Mouse (Mus musculus): Measurements from ENCODE around the gene Slc12a5. TPM values are rescaled to one million over a fixed set of nuclear protein-coding genes. Genes with fewer than 3 reads are reported as not detected.

The Slc12a5 gene
- polyA plus RNA-seq, 1 experiment from 2014 or later: 1.3 TPM

DNA sequence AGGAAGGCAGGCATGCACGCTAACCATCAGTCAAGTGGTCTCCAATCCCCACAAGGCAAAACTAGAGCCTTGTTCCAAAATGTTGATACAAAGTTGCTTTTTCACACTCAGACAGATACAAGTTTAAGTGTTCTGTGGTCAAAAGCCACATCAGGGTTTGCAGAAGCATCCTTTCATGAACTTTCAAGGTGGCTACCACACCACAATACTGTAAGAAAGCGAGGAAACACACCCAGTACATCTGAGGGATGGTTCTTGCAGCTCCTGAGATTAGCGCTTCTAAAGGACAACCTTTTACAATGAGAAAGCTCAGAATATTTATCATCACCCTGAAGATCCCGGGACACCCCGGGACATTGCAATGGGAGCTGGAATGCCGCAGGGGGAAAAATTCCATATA is 72.7 kb downstream of the Slc12a5 start:
- Histone ChIP-seq H3K4me1 (replicated peaks) (peaks cover 24% of the 10 kb centered on the region), H3K9ac (peak overlapping the region; percentile 92), H3K27ac (ENCODE audit: poor library complexity, severe bottlenecking) (no peak overlapping the region), H3K9me3 (replicated peaks) (no peaks in the 10 kb centered on the region), H3K27me3 (replicated peaks) (no peaks in the 10 kb centered on the region), H3K4me2 (peak overlapping the region; percentile 81), H3K4me3 (peak overlapping the region; percentile 85), H3K36me3 (no peaks in the 10 kb centered on the region)
- 43% methylated on average over 6 of the region's 6 CpGs for WGBS
- no peak for ATAC-seq (ENCODE audit: insufficient number of reproducible peaks, low FRiP score)

DNA sequence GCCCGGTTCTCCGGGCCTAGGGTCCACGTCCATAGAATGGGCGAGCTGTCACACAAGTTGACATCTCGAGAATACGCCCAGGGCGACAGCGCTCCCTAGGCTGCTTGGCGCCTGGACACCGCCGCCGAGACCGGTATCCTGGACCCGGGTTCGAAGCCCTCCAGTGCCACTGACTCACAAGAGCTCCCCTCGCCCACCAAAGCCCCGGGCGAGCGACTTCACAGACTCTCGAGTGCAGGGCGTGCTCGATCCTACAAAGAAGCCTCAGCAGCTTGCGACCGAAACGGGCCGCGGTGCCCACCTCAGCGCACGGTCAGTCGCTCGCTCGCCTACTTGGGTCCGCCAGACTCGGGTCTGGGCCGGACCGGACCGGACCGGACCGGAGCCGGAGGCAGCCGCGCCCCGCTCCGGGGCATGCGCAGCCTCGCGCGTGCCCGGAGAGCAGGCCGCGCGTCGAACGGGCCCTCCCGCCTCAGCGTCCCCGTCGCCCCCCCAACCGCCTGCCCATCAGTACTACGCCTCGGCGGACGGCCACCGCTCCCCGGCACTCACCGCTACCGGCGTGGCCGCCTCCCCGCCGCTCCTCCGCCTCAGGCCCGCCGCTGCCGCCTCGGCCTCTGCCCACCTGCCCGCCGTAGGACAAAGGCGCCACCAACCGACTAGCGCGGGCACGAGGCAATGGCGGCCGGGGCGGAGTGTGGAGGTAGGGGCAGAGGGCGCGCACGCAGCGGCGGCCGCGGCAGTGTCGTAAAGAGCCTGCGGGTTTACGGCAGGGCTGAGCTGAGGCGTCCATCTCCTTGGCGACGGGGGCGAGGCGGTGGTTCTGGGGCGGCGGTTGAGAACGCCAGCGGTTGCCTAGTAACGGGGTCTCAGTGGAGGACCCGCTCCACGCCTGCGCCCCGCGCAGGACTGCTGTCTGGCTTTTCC is 73.8 kb downstream of the Slc12a5 start, which contains the start of gene Ncoa5:
Ncoa5 (minus strand) TSS at position 737 of the 927 bp plus-strand sequence.
- peaks cover 19% of the 10 kb centered on the region for H3K4me1 ChIP-seq (replicated peaks)
- peak within 1 kb of the TSS; percentile 92 for H3K9ac ChIP-seq
- H3K4me2 ChIP-seq: peak within 1 kb of the TSS; percentile 81
- ATAC-seq (ENCODE audit: insufficient number of reproducible peaks, low FRiP score): peak; percentile 96
- H3K4me3 ChIP-seq: peak within 1 kb of the TSS; percentile 85
- H3K36me3 ChIP-seq: no peaks in the 10 kb centered on the region
- under 1% methylated on average over 111 of the region's 111 CpGs for WGBS
- H3K27ac ChIP-seq (ENCODE audit: poor library complexity, severe bottlenecking): peak within 1 kb of the TSS; percentile 60
- no peaks in the 10 kb centered on the region for H3K27me3 ChIP-seq (replicated peaks)
- no peaks in the 10 kb centered on the region for H3K9me3 ChIP-seq (replicated peaks)

DNA sequence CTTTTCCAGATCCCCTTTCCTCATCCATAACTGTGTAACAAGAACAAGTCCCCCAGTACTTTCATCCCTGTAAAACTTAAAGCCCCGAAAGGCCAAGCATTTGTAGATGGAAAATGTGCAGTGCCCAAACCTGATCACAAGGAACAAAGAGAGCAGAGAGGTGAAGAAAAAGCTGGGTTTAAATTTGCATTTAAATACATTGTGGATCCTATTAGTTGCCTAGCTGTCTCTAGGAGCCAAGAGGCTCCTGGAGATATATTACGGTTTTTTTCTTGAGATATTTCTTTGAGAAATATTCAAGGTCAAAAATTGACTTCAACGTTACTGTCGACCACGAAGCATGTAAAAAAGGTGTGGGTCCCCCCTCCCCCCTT is 74.4 kb downstream of the Slc12a5 start:
- no peaks in the 10 kb centered on the region for H3K9me3 ChIP-seq (replicated peaks)
- peak overlapping the region; percentile 85 for H3K4me3 ChIP-seq
- no peak overlapping the region for H3K9ac ChIP-seq
- no peak overlapping the region for H3K27ac ChIP-seq (ENCODE audit: poor library complexity, severe bottlenecking)
- no peaks in the 10 kb centered on the region for H3K27me3 ChIP-seq (replicated peaks)
- peaks cover 19% of the 10 kb centered on the region for H3K4me1 ChIP-seq (replicated peaks)
- H3K36me3 ChIP-seq: no peaks in the 10 kb centered on the region
- H3K4me2 ChIP-seq: peak overlapping the region; percentile 81
- 46% methylated on average over 5 of the region's 5 CpGs for WGBS
- no peak for ATAC-seq (ENCODE audit: insufficient number of reproducible peaks, low FRiP score)

DNA sequence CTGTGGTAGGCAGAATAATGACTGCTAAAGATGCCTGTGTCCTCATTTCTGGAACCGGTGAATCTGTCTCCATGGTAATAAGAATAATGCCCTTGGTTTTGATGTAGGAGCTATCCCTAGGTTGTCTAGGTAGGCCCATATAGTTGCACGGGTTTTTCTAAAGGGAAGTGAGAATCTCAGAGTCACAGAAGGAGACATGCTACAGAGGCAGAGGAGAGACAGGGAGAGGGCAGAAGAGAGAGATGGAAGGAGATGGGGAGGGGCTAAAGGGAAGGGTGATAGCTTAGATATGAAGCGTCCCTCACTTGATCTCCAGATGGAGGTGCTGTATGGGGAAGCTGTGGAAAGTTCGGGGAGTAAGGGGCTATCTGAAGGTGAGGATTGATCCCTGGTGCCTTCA is 76.8 kb downstream of the Slc12a5 start:
- 57% methylated on average over 4 of the region's 4 CpGs for WGBS
- no peaks in the 10 kb centered on the region for H3K9me3 ChIP-seq (replicated peaks)
- no peaks in the 10 kb centered on the region for H3K27me3 ChIP-seq (replicated peaks)
- ATAC-seq (ENCODE audit: insufficient number of reproducible peaks, low FRiP score): no peak
- H3K4me3 ChIP-seq: no peak overlapping the region
- no peak overlapping the region for H3K27ac ChIP-seq (ENCODE audit: poor library complexity, severe bottlenecking)
- H3K36me3 ChIP-seq: no peaks in the 10 kb centered on the region
- no peak overlapping the region for H3K4me2 ChIP-seq
- peaks cover 17% of the 10 kb centered on the region for H3K4me1 ChIP-seq (replicated peaks)
- H3K9ac ChIP-seq: no peak overlapping the region

DNA sequence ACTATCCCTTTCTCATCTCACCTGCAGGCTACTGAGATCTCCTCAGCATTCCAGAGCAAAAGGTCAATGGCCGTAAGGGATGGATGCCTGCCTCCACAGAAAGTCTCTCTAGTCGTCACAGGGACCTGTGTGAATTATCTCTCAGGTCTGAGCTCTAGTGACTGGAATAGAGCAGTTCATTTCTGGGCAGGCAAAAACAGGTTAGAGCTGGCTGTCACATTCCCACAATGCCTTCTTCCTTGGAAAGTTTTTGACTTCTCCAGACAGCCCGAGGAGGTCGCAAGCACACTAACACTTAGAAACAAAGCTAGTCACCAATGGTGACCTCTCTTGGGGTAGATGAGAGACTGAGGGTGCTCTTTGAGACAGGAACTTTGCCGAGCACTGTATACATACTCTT is 81.5 kb downstream of the Slc12a5 start:
- 63% methylated on average over 5 of the region's 5 CpGs for WGBS
- Histone ChIP-seq H3K9ac (no peak overlapping the region), H3K27me3 (replicated peaks) (no peaks in the 10 kb centered on the region), H3K9me3 (replicated peaks) (no peaks in the 10 kb centered on the region), H3K4me2 (no peak overlapping the region), H3K4me1 (replicated peaks) (no peaks in the 10 kb centered on the region), H3K36me3 (no peaks in the 10 kb centered on the region), H3K27ac (ENCODE audit: poor library complexity, severe bottlenecking) (no peak overlapping the region), H3K4me3 (no peak overlapping the region)
- no peak for ATAC-seq (ENCODE audit: insufficient number of reproducible peaks, low FRiP score)

DNA sequence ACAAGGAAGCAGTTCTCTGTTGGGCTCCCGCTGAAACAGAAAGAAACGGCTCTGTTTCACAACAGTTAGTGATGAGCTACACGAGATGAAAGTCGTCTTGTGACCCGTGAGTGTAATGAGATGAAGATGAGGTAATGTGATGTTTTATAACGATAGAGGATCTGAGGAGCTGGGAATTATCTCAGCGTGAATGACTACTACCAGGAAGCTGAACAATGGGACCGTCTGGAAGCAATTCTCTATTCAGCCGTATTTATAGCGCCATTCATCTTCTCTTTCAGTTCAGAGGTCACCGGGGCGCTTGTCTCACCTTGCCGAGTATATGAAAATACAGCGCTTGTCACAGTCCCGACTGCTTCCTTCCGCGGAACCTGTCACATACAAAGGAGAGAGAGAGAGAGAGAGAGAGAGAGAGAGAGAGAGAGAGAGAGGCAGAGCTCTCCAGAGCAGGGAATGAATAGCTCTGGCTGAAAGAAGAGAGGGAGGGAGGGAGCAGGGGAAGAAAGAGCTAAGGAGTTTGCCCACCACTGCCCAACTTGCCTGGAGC is 82.6 kb downstream of the Slc12a5 start:
- WGBS: 36% methylated on average over 17 of the region's 17 CpGs
- H3K36me3 ChIP-seq: no peaks in the 10 kb centered on the region
- no peak for ATAC-seq (ENCODE audit: insufficient number of reproducible peaks, low FRiP score)

DNA sequence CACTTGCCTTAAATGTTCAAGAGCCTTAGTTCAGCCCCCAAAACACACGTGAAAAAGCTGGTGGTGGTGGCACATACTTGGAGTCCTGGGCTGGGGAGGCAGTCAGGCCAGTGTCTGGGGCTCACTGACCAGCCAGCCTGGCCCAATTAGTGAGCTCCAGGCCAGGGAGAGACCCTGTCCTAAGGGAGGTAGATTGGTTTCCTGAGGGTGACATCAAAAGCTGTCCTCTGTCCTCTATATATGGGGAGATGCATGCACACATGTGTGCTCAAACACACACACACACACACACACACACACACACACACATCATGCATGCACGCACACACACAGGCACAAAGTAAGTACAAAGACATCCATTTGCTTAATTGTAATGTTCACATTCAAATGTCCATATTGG is 83.1 kb downstream of the Slc12a5 start:
- 62% methylated on average over 2 of the region's 2 CpGs for WGBS
- Histone ChIP-seq H3K4me1 (replicated peaks) (no peaks in the 10 kb centered on the region), H3K36me3 (no peaks in the 10 kb centered on the region), H3K9me3 (replicated peaks) (no peaks in the 10 kb centered on the region), H3K27me3 (replicated peaks) (no peaks in the 10 kb centered on the region), H3K27ac (ENCODE audit: poor library complexity, severe bottlenecking) (no peak overlapping the region), H3K4me2 (no peak overlapping the region), H3K9ac (no peak overlapping the region), H3K4me3 (no peak overlapping the region)
- ATAC-seq (ENCODE audit: insufficient number of reproducible peaks, low FRiP score): no peak

More for the DNA sequence above, 82.6 kb downstream of the Slc12a5 start:
- no peak overlapping the region for H3K9ac ChIP-seq
- H3K4me2 ChIP-seq: peak overlapping the region; percentile 4; the same call in 1 of the 2 replicates
- H3K9me3 ChIP-seq (replicated peaks): no peaks in the 10 kb centered on the region
- H3K27me3 ChIP-seq (replicated peaks): no peaks in the 10 kb centered on the region
- H3K4me3 ChIP-seq: no peak overlapping the region
- H3K27ac ChIP-seq (ENCODE audit: poor library complexity, severe bottlenecking): no peak overlapping the region
- no peaks in the 10 kb centered on the region for H3K4me1 ChIP-seq (replicated peaks)

DNA sequence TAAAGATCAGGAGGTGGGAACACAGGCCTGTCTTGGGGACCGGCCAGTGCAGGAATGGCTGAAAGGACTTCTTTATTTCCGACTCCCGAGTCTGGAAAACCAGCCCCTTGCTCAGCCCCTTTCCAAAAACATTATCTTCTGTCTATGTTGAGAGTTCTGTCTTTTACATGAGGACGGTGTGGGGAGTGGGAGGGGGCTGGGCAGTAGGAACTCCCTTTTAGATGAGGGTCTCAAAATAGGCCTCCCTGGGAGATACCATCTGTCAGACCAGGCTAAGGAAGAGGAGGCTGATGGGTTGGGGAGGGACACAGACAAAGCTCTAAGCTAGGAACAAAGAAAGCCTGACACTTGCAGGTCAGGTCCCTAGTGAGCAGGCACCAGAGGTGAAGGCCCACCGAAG is 88.4 kb downstream of the Slc12a5 start:
- Histone ChIP-seq H3K4me1 (replicated peaks) (no peaks in the 10 kb centered on the region), H3K27me3 (replicated peaks) (0 out of 2 replicates have a peak, but pooled peaks cover 17% of the 10 kb centered on the region), H3K9ac (no peak overlapping the region), H3K4me2 (no peak overlapping the region), H3K9me3 (replicated peaks) (no peaks in the 10 kb centered on the region), H3K27ac (ENCODE audit: poor library complexity, severe bottlenecking) (no peak overlapping the region), H3K4me3 (no peak overlapping the region), H3K36me3 (no peaks in the 10 kb centered on the region)
- whole genome bisulfite sequencing: 52% methylated on average over 5 of the region's 5 CpGs
- ATAC-seq (ENCODE audit: insufficient number of reproducible peaks, low FRiP score): no peak

Other genes starting within 250 kb of the Slc12a5 start
- not detected in 2 replicates for gene Spint5, start 245.5 kb upstream of the Slc12a5 start, polyA plus RNA-seq (2016; fragmentation: Nextera tagmentation; extraction: Ambion mirVana)
- gene Wfdc3, start 214.9 kb upstream of the Slc12a5 start, polyA plus RNA-seq (2016; fragmentation: Nextera tagmentation; extraction: Ambion mirVana): 0.32 and 0.71 TPM in 2 replicates
- gene Dnttip1, start 214.8 kb upstream of the Slc12a5 start, polyA plus RNA-seq (2016; fragmentation: Nextera tagmentation; extraction: Ambion mirVana): 62.9 and 71.0 TPM in 2 replicates
- 455 and 459 TPM in 2 replicates for gene Ube2c, start 190.9 kb upstream of the Slc12a5 start, polyA plus RNA-seq (2016; fragmentation: Nextera tagmentation; extraction: Ambion mirVana)
- gene Tnnc2, start 180.8 kb upstream of the Slc12a5 start, polyA plus RNA-seq (2016; fragmentation: Nextera tagmentation; extraction: Ambion mirVana): 0.36 and 1.6 TPM in 2 replicates
- 30.8 and 31.7 TPM in 2 replicates for gene Snx21, start 175.0 kb upstream of the Slc12a5 start, polyA plus RNA-seq (2016; fragmentation: Nextera tagmentation; extraction: Ambion mirVana)
- gene Acot8, start 155.9 kb upstream of the Slc12a5 start, polyA plus RNA-seq (2016; fragmentation: Nextera tagmentation; extraction: Ambion mirVana): 14.9 and 16.1 TPM in 2 replicates
- gene Zswim3, start 155.7 kb upstream of the Slc12a5 start, polyA plus RNA-seq (2016; fragmentation: Nextera tagmentation; extraction: Ambion mirVana): 5.4 and 6.7 TPM in 2 replicates
- gene Zswim1, start 138.1 kb upstream of the Slc12a5 start, polyA plus RNA-seq (2016; fragmentation: Nextera tagmentation; extraction: Ambion mirVana): 9.8 and 10.1 TPM in 2 replicates
- not detected in 2 replicates for gene Spata25, start 132.3 kb upstream of the Slc12a5 start, polyA plus RNA-seq (2016; fragmentation: Nextera tagmentation; extraction: Ambion mirVana)
- gene Ctsa, start 127.9 kb upstream of the Slc12a5 start, polyA plus RNA-seq (2016; fragmentation: Nextera tagmentation; extraction: Ambion mirVana): 169 and 175 TPM in 2 replicates
- gene Neurl2, start 127.3 kb upstream of the Slc12a5 start, polyA plus RNA-seq (2016; fragmentation: Nextera tagmentation; extraction: Ambion mirVana): 45.0 and 45.5 TPM in 2 replicates
- 9.7 and 9.9 TPM in 2 replicates for gene Pltp, start 103.1 kb upstream of the Slc12a5 start, polyA plus RNA-seq (2016; fragmentation: Nextera tagmentation; extraction: Ambion mirVana)
- 52.1 and 53.1 TPM in 2 replicates for gene Pcif1, start 81.5 kb upstream of the Slc12a5 start, polyA plus RNA-seq (2016; fragmentation: Nextera tagmentation; extraction: Ambion mirVana)
- gene Zfp335, start 49.0 kb upstream of the Slc12a5 start, polyA plus RNA-seq (2016; fragmentation: Nextera tagmentation; extraction: Ambion mirVana): 11.4 and 12.2 TPM in 2 replicates
- gene Mmp9, start 20.0 kb upstream of the Slc12a5 start, polyA plus RNA-seq (2016; fragmentation: Nextera tagmentation; extraction: Ambion mirVana): 0.42 TPM in 2 replicates
- 50.6 and 55.8 TPM in 2 replicates for gene Ncoa5, start 74.1 kb downstream of the Slc12a5 start, polyA plus RNA-seq (2016; fragmentation: Nextera tagmentation; extraction: Ambion mirVana)
- 7.2 and 7.7 TPM in 2 replicates for gene Cd40, start 94.8 kb downstream of the Slc12a5 start, polyA plus RNA-seq (2016; fragmentation: Nextera tagmentation; extraction: Ambion mirVana)
- not detected in 2 replicates for gene 1700025C18Rik, start 129.9 kb downstream of the Slc12a5 start, polyA plus RNA-seq (2016; fragmentation: Nextera tagmentation; extraction: Ambion mirVana)